Mouse (Mus musculus) MEL (cell line): ENCODE data around the gene Armh1. TPM values are rescaled to one million over a fixed set of nuclear protein-coding genes. Genes with fewer than 3 reads are reported as not detected.

ENCODE experiments used
- DNase-seq: peaks from one replicate; pipeline ENCODE4 v3.0.0; 2011; ENCODE audit warnings: low read depth, low spot score
- H3K27ac ChIP-seq: 2 replicates; pipeline ENCODE4 v1.5.1; 2012; ENCODE audit warnings: low read depth, mild to moderate bottlenecking, control low read depth, low read length, moderate library complexity; ENCODE audit not compliant: control insufficient read depth
- H3K27me3 ChIP-seq, 2 experiments: fragments of 150-350 bp in 1 of 2; sonication (generic) in 1 of 2; 2 replicates each; pipeline ENCODE4 v1.6.1; 2012; ENCODE audit warnings: low read length in 2 of 2, mild to moderate bottlenecking in 2 of 2, improper control_type of control experiment in 1 of 2, moderate library complexity in 1 of 2; ENCODE audit not compliant: insufficient read depth in 2 of 2, control insufficient read depth in 1 of 2
- H3K36me3 ChIP-seq, 2 experiments: 2 replicates each; pipeline ENCODE4 v1.6.1; 2012 to 2014; ENCODE audit warnings: low read length in 2 of 2, improper control_type of control experiment in 1 of 2, inconsistent platforms in 1 of 2, mild to moderate bottlenecking in 1 of 2; ENCODE audit not compliant: insufficient read depth in 2 of 2, control insufficient read depth in 1 of 2
- H3K4me1 ChIP-seq, 2 experiments: fragments of 150-350 bp in 1 of 2; sonication (generic) in 1 of 2; 2 replicates each; pipeline ENCODE4 v1.6.1; 2012; ENCODE audit warnings: low read length in 2 of 2, improper control_type of control experiment in 1 of 2, mild to moderate bottlenecking in 1 of 2; ENCODE audit not compliant: insufficient read depth in 2 of 2, control insufficient read depth in 1 of 2
- H3K4me3 ChIP-seq, 2 experiments: fragments of 150-350 bp in 1 of 2; sonication (generic) in 1 of 2; 2 replicates each; pipeline ENCODE4 v1.5.1; 2012; ENCODE audit warnings: low read depth in 2 of 2, low read length in 2 of 2, mild to moderate bottlenecking in 2 of 2, moderate library complexity in 2 of 2, control low read depth in 1 of 2, improper control_type of control experiment in 1 of 2; ENCODE audit not compliant: control insufficient read depth in 1 of 2, insufficient read depth in 1 of 2
- H3K79me2 ChIP-seq: 2 replicates; pipeline ENCODE4 v1.6.1; 2012; ENCODE audit warnings: mild to moderate bottlenecking, low read length, moderate library complexity; ENCODE audit not compliant: control insufficient read depth, poor library complexity, insufficient read depth
- H3K9ac ChIP-seq: 2 replicates; pipeline ENCODE4 v1.6.1; 2012; ENCODE audit warnings: low read depth, mild to moderate bottlenecking, control low read depth, low read length, moderate library complexity; ENCODE audit not compliant: control insufficient read depth, poor library complexity, severe bottlenecking
- H3K9me3 ChIP-seq: fragments of 150-350 bp; sonication (generic); replicated peaks from 2 replicates; pipeline ENCODE4 v1.6.1; 2012; ENCODE audit warnings: mild to moderate bottlenecking, low read length, improper control_type of control experiment, moderate library complexity; ENCODE audit not compliant: insufficient read depth
- CHD2 ChIP-seq: IDR thresholded peaks from 2 replicates; pipeline ENCODE4 v1.6.1; 2011; ENCODE audit warnings: low read length, improper control_type of control experiment
- ELF1 ChIP-seq: IDR thresholded peaks from 2 replicates; pipeline ENCODE4 v1.6.1; 2014; ENCODE audit warnings: low read depth, mild to moderate bottlenecking, inconsistent platforms, low read length, improper control_type of control experiment, moderate library complexity
- GATA1 ChIP-seq: IDR thresholded peaks from 2 replicates; pipeline ENCODE4 v1.6.1; 2011; ENCODE audit warnings: low read depth, low read length, improper control_type of control experiment
- JUND ChIP-seq: IDR thresholded peaks from 2 replicates; pipeline ENCODE4 v1.6.1; 2011; ENCODE audit warnings: low read depth, mild to moderate bottlenecking, improper control_type of control experiment, low read length
- MAX ChIP-seq: IDR thresholded peaks from 2 replicates; pipeline ENCODE4 v1.6.1; 2011; ENCODE audit warnings: low read length, improper control_type of control experiment
- MEF2A ChIP-seq: IDR thresholded peaks from 2 replicates; pipeline ENCODE4 v1.6.1; 2014; ENCODE audit warnings: low read depth, mild to moderate bottlenecking, inconsistent platforms, low read length, improper control_type of control experiment; ENCODE audit not compliant: poor library complexity, insufficient replicate concordance, severe bottlenecking; ENCODE audit errors: extremely low read depth
- MYC ChIP-seq: IDR thresholded peaks from 2 replicates; pipeline ENCODE4 v1.6.1; 2011; ENCODE audit warnings: low read depth, mild to moderate bottlenecking, low read length, improper control_type of control experiment, moderate library complexity
- NRF1 ChIP-seq: IDR thresholded peaks from 2 replicates; pipeline ENCODE4 v1.6.1; 2014; ENCODE audit warnings: low read depth, mild to moderate bottlenecking, inconsistent platforms, low read length, improper control_type of control experiment, moderate library complexity; ENCODE audit not compliant: poor library complexity, insufficient read depth, severe bottlenecking
- POLR2A ChIP-seq, 2 experiments: IDR thresholded peaks; 2 replicates each; pipeline ENCODE4 v1.6.1; 2011 to 2012; ENCODE audit warnings: low read length in 2 of 2, mild to moderate bottlenecking in 2 of 2, control low read depth in 1 of 2, improper control_type of control experiment in 1 of 2, low read depth in 1 of 2, moderate library complexity in 1 of 2; ENCODE audit not compliant: control insufficient read depth in 1 of 2, insufficient read depth in 1 of 2, poor library complexity in 1 of 2
- POLR2AphosphoS2 ChIP-seq: IDR thresholded peaks from 2 replicates; pipeline ENCODE4 v1.6.1; 2011; ENCODE audit warnings: low read length, improper control_type of control experiment
- RAD21 ChIP-seq: IDR thresholded peaks from 2 replicates; pipeline ENCODE4 v1.6.1; 2011; ENCODE audit warnings: mild to moderate bottlenecking, low read depth, low read length, improper control_type of control experiment
- SIN3A ChIP-seq: IDR thresholded peaks from 2 replicates; pipeline ENCODE4 v1.6.1; 2012; ENCODE audit warnings: low read length, improper control_type of control experiment, inconsistent platforms
- SMC3 ChIP-seq: IDR thresholded peaks from 2 replicates; pipeline ENCODE4 v1.6.1; 2011; ENCODE audit warnings: low read depth, low read length, improper control_type of control experiment
- TAL1 ChIP-seq: IDR thresholded peaks from 2 replicates; pipeline ENCODE4 v1.6.1; 2012; ENCODE audit warnings: mild to moderate bottlenecking, inconsistent platforms, low read length, moderate library complexity, mixed read lengths
- UBTF ChIP-seq: IDR thresholded peaks from 2 replicates; pipeline ENCODE4 v1.6.1; 2012; ENCODE audit warnings: low read depth, mild to moderate bottlenecking, inconsistent platforms, low read length, improper control_type of control experiment, moderate library complexity, borderline replicate concordance; ENCODE audit not compliant: insufficient read depth
- USF1 ChIP-seq: IDR thresholded peaks from 2 replicates; pipeline ENCODE4 v1.6.1; 2014; ENCODE audit warnings: low read depth, mild to moderate bottlenecking, inconsistent platforms, low read length, improper control_type of control experiment, moderate library complexity
- ZC3H11A ChIP-seq: IDR thresholded peaks from 2 replicates; pipeline ENCODE4 v1.6.1; 2012; ENCODE audit warnings: low read depth, mild to moderate bottlenecking, inconsistent platforms, low read length, improper control_type of control experiment
- ZKSCAN1 ChIP-seq: IDR thresholded peaks from 2 replicates; pipeline ENCODE4 v1.6.1; 2012; ENCODE audit warnings: low read depth, mild to moderate bottlenecking, inconsistent platforms, low read length, improper control_type of control experiment, moderate library complexity
- ZMIZ1 ChIP-seq: IDR thresholded peaks from 2 replicates; pipeline ENCODE4 v1.6.1; 2012; ENCODE audit warnings: low read depth, mild to moderate bottlenecking, inconsistent platforms, low read length, improper control_type of control experiment, moderate library complexity
- polyA plus RNA-seq, 2 experiments: library from polyadenylated mRNA; stranded (reverse) in 1 of 2; unstranded in 1 of 2; fragments of >175 nt in 1 of 2; fragments of >200 nt in 1 of 2; gene quantifications; 2 replicates each; pipeline versions ENCODE4 v1.2.1 to v1.2.4; 2012; ENCODE audit warnings: low replicate concordance in 2 of 2, low read depth in 1 of 2; ENCODE audit not compliant: insufficient read length in 2 of 2, insufficient read depth in 1 of 2, missing spikeins in 1 of 2
- total RNA-seq: library from RNA; depleted of rRNA; stranded (reverse); fragments of 300-350 nt; gene quantifications from 2 replicates; pipeline ENCODE4 v1.2.3, GENCODE M21; 2012

Gene Armh1
- total and polyA plus RNA-seq, 3 experiments: not detected

DNA sequence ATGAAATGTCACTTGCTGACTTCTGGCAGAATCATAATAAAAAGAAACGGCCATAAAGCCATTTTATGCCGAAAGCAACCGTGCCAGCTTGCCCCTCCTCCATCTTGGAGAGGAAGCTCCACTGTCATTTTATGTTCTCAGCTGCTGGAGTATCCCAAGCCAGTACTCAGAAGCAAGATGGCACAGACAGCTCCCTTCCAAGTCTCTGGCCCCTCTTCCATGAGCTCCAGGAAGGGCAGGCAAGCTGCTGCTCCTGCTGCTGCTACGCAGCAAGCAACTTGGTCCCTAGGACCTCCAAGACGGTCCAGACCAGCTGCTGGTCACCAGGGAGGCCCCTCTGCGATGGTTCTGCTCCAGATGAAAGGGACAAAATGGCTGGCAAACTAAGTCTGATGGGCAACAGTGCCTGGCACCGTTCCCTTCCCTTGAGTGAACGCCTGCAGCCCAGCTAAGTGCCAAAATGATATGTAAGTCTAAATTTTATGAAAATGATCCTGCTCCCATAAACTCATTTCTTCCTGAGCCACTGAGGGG lies 28.5 kb upstream of the Armh1 start:
- no peak for TF ChIP-seq MYC
- no peak for TF ChIP-seq GATA1
- no peak for TF ChIP-seq SIN3A
- no peak for TF ChIP-seq SMC3
- TF ChIP-seq NRF1: no peak
- TF ChIP-seq ZKSCAN1: no peak
- no peak for TF ChIP-seq MEF2A
- no peak for TF ChIP-seq CHD2

GRCm38 (mm10) chr4:117279253-117279642 lies 27.3 kb upstream of the Armh1 start:
- Histone ChIP-seq H3K27me3 (no peaks in the 10 kb centered on the region), H3K4me1 (no peaks in the 10 kb centered on the region), H3K79me2 (no peaks in the 10 kb centered on the region), H3K36me3 (peaks cover 0 to 10% of the 10 kb centered on the region in 2 experiments; a peak in 2 of 4 replicates), H3K9me3 (no peaks in the 10 kb centered on the region), H3K9ac (no peak overlapping the region), H3K4me3 (no peak overlapping the region), H3K27ac (no peak overlapping the region)
- no peak for DNase-seq
- TF ChIP-seq ZC3H11A (no peak), MAX (no peak), TAL1 (no peak), JUND (no peak), UBTF (no peak), ZMIZ1 (no peak), RAD21 (no peak), MEF2A (no peak), ZKSCAN1 (no peak), ELF1 (no peak), USF1 (no peak), POLR2A (IDR thresholded peaks at IDR 0.05; ENCODE audit: control insufficient read depth in 1 of 2, insufficient read depth in 1 of 2, low read depth in 1 of 2, low read length in 2 of 2, poor library complexity in 1 of 2) (no peak), POLR2AphosphoS2 (no peak)

More for the DNA sequence above, 28.5 kb upstream of the Armh1 start:
- Histone ChIP-seq H3K4me1 (no peaks in the 10 kb centered on the region), H3K27ac (no peak overlapping the region), H3K36me3 (peaks cover 0 to 7% of the 10 kb centered on the region in 2 experiments; a peak in 1 of 4 replicates), H3K9me3 (no peaks in the 10 kb centered on the region), H3K4me3 (no peak overlapping the region), H3K79me2 (no peaks in the 10 kb centered on the region), H3K27me3 (no peaks in the 10 kb centered on the region), H3K9ac (no peak overlapping the region)
- DNase-seq: no peak
